Mouse (Mus musculus): ENCODE results near the gene Rsl24d1.
"Not testable (repeated sequence)": the region's sequence is repeated elsewhere in the genome, so short reads cannot be mapped to it uniquely, and the experiment has no call there.

The Rsl24d1 gene

GRCm38 (mm10) chr9:73112919-73113906 is at the start of gene Rsl24d1:
Gene Rsl24d1 (plus strand): TSS chr9:73113426.
- peak; percentile 74 to 77 for DNase-seq (ENCODE audit: low read depth in 2 of 2, low spot score in 2 of 2)

GRCm38 (mm10) chr9:73063621-73064290 is 49.5 kb upstream of the Rsl24d1 start:
- DNase-seq (ENCODE audit: low read depth in 2 of 2, low spot score in 2 of 2), result no peak

GRCm38 (mm10) chr9:73067086-73067485 is 46.1 kb upstream of the Rsl24d1 start:
- no peak for DNase-seq (ENCODE audit: low read depth in 2 of 2, low spot score in 2 of 2)

GRCm38 (mm10) chr9:73068230-73068679 is 45.0 kb upstream of the Rsl24d1 start:
- no peak for DNase-seq (ENCODE audit: low read depth in 2 of 2, low spot score in 2 of 2)

GRCm38 (mm10) chr9:73068688-73069087 is 44.5 kb upstream of the Rsl24d1 start:
- no peak for DNase-seq (ENCODE audit: low read depth in 2 of 2, low spot score in 2 of 2)

- DNase-seq (ENCODE audit: low read depth in 2 of 2, low spot score in 2 of 2), result no peak
Measured at GRCm38 (mm10) chr9:73070971-73071659, 42.1 kb upstream of the Rsl24d1 start.

GRCm38 (mm10) chr9:73072426-73072825 is 40.8 kb upstream of the Rsl24d1 start:
- DNase-seq (ENCODE audit: low read depth in 2 of 2, low spot score in 2 of 2), result no peak

- DNase-seq (ENCODE audit: low read depth in 2 of 2, low spot score in 2 of 2), result peak in 1 of 2 experiments; percentile 54
Measured at GRCm38 (mm10) chr9:73073169-73073568, 40.1 kb upstream of the Rsl24d1 start.

- DNase-seq (ENCODE audit: low read depth in 2 of 2, low spot score in 2 of 2), result not testable (repeated sequence)
Measured at GRCm38 (mm10) chr9:73079349-73079748, 33.9 kb upstream of the Rsl24d1 start.

GRCm38 (mm10) chr9:73079801-73080325 is 33.4 kb upstream of the Rsl24d1 start:
- no peak for DNase-seq (ENCODE audit: low read depth in 2 of 2, low spot score in 2 of 2)

GRCm38 (mm10) chr9:73082291-73083000 is 30.8 kb upstream of the Rsl24d1 start:
- no peak for DNase-seq (ENCODE audit: low read depth in 2 of 2, low spot score in 2 of 2)

- DNase-seq (ENCODE audit: low read depth in 2 of 2, low spot score in 2 of 2), result no peak
Measured at GRCm38 (mm10) chr9:73083956-73084355, 29.3 kb upstream of the Rsl24d1 start.

- no peak for DNase-seq (ENCODE audit: low read depth in 2 of 2, low spot score in 2 of 2)
Measured at GRCm38 (mm10) chr9:73085845-73086244, 27.4 kb upstream of the Rsl24d1 start.

- no peak for DNase-seq (ENCODE audit: low read depth in 2 of 2, low spot score in 2 of 2)
Measured at GRCm38 (mm10) chr9:73087121-73087520, 26.1 kb upstream of the Rsl24d1 start.

- no peak for DNase-seq (ENCODE audit: low read depth in 2 of 2, low spot score in 2 of 2)
Measured at GRCm38 (mm10) chr9:73087581-73087980, 25.6 kb upstream of the Rsl24d1 start.

GRCm38 (mm10) chr9:73089222-73089920 is 23.9 kb upstream of the Rsl24d1 start:
- DNase-seq (ENCODE audit: low read depth in 2 of 2, low spot score in 2 of 2), result peak; percentile 15 to 46

GRCm38 (mm10) chr9:73090121-73090520 is 23.1 kb upstream of the Rsl24d1 start:
- DNase-seq (ENCODE audit: low read depth in 2 of 2, low spot score in 2 of 2), result no peak

GRCm38 (mm10) chr9:73091747-73092146 is 21.5 kb upstream of the Rsl24d1 start:
- DNase-seq (ENCODE audit: low read depth in 2 of 2, low spot score in 2 of 2), result peak; percentile 40 to 55

GRCm38 (mm10) chr9:73094580-73094979 is 18.6 kb upstream of the Rsl24d1 start:
- DNase-seq (ENCODE audit: low read depth in 2 of 2, low spot score in 2 of 2), result no peak

GRCm38 (mm10) chr9:73097898-73098297 is 15.3 kb upstream of the Rsl24d1 start:
- no peak for DNase-seq (ENCODE audit: low read depth in 2 of 2, low spot score in 2 of 2)
